Mouse (Mus musculus) urinary bladder, adult 18-20 months (tissue): ENCODE measurements around the gene Ncoa5.

Experiments
- DNase-seq, 2 experiments: peaks; one replicate each; pipeline ENCODE4 v3.0.0; 2022; ENCODE audit warnings: low spot score in 2 of 2, mixed read lengths in 2 of 2

Ncoa5 gene

GRCm38 (mm10) chr2:165034131-165035057 is at the start of gene Ncoa5:
TSS of gene Ncoa5 (minus strand) at chr2:165034867.
- DNase-seq = peak; percentile 95 to 96

- DNase-seq = no peak
Observed at GRCm38 (mm10) chr2:165081257-165081656, 46.6 kb upstream of the Ncoa5 start.

- DNase-seq = no peak
Observed at GRCm38 (mm10) chr2:165080657-165081056, 46.0 kb upstream of the Ncoa5 start.

GRCm38 (mm10) chr2:165078605-165079004 is 43.9 kb upstream of the Ncoa5 start:
- no peak for DNase-seq

GRCm38 (mm10) chr2:165078045-165078444 is 43.4 kb upstream of the Ncoa5 start:
- DNase-seq = no peak

- DNase-seq = no peak
Observed at GRCm38 (mm10) chr2:165077055-165077454, 42.4 kb upstream of the Ncoa5 start.

GRCm38 (mm10) chr2:165074937-165075336 is 40.3 kb upstream of the Ncoa5 start:
- peak; percentile 64 to 74 for DNase-seq

GRCm38 (mm10) chr2:165074081-165074884 is 39.6 kb upstream of the Ncoa5 start:
- DNase-seq = no peak

- DNase-seq = no peak
Observed at GRCm38 (mm10) chr2:165073381-165073781, 38.7 kb upstream of the Ncoa5 start.

- peak in 1 of 2 experiments; percentile 25 for DNase-seq
Observed at GRCm38 (mm10) chr2:165070096-165070816, 35.6 kb upstream of the Ncoa5 start.

GRCm38 (mm10) chr2:165068806-165069205 is 34.1 kb upstream of the Ncoa5 start:
- no peak for DNase-seq

GRCm38 (mm10) chr2:165064489-165064888 is 29.8 kb upstream of the Ncoa5 start:
- DNase-seq = no peak

- no peak for DNase-seq
Observed at GRCm38 (mm10) chr2:165061638-165062433, 27.2 kb upstream of the Ncoa5 start.

- no peak for DNase-seq
Observed at GRCm38 (mm10) chr2:165059961-165060360, 25.3 kb upstream of the Ncoa5 start.

- no peak for DNase-seq
Observed at GRCm38 (mm10) chr2:165056377-165057085, 21.9 kb upstream of the Ncoa5 start.

- DNase-seq = no peak
Observed at GRCm38 (mm10) chr2:165055905-165056304, 21.2 kb upstream of the Ncoa5 start.

GRCm38 (mm10) chr2:165054888-165055852 is 20.5 kb upstream of the Ncoa5 start, which contains the start of gene Cd40:
TSS of gene Cd40 (plus strand) at chr2:165055627.
- peak; percentile 24 to 26 for DNase-seq

GRCm38 (mm10) chr2:165051566-165051965 is 16.9 kb upstream of the Ncoa5 start:
- no peak for DNase-seq
